Mouse (Mus musculus) limb, embryonic 13.5 days (tissue): ENCODE results near the gene Ctag2. TPM values are rescaled to one million over a fixed set of nuclear protein-coding genes. Genes with fewer than 3 reads are reported as not detected.

Experiments used
- ATAC-seq: fragments of 200-750 bp; cut with Nextera tagmentation; 2 replicates; pipeline ENCODE4 v1.8.0; 2017; ENCODE audit warnings: low read depth, moderate number of reproducible peaks, moderate TSS enrichment; ENCODE audit not compliant: low FRiP score
- H3K27ac ChIP-seq: fragments of 300-500 bp; sonication (generic); 2 replicates; pipeline ENCODE4 v1.5.1; 2015; ENCODE audit warnings: inconsistent platforms, mild to moderate bottlenecking, moderate library complexity
- H3K27me3 ChIP-seq: fragments of 300-500 bp; sonication (generic); 2 replicates; pipeline ENCODE4 v1.6.1; 2015; ENCODE audit warnings: mild to moderate bottlenecking, inconsistent platforms
- H3K36me3 ChIP-seq: fragments of 300-500 bp; sonication (generic); 2 replicates; pipeline ENCODE4 v1.6.1; 2015; ENCODE audit warnings: inconsistent platforms, mild to moderate bottlenecking, moderate library complexity
- H3K4me1 ChIP-seq: fragments of 300-500 bp; sonication (generic); 2 replicates; pipeline ENCODE4 v1.6.1; 2015; ENCODE audit warnings: inconsistent platforms
- H3K4me2 ChIP-seq: fragments of 300-500 bp; sonication (generic); replicated peaks from 2 replicates; pipeline ENCODE4 v1.6.1; 2015; ENCODE audit warnings: inconsistent platforms, mild to moderate bottlenecking, moderate library complexity
- H3K4me3 ChIP-seq: fragments of 300-500 bp; sonication (generic); 2 replicates; pipeline ENCODE4 v1.5.1; 2015; ENCODE audit warnings: moderate library complexity, mild to moderate bottlenecking, inconsistent platforms
- H3K9ac ChIP-seq: fragments of 300-500 bp; sonication (generic); 2 replicates; pipeline ENCODE4 v1.6.1; 2015; ENCODE audit warnings: mild to moderate bottlenecking, inconsistent platforms
- H3K9me3 ChIP-seq: fragments of 300-500 bp; sonication (generic); 2 replicates; pipeline ENCODE4 v1.6.1; 2016; ENCODE audit warnings: inconsistent platforms
- WGBS: fragments of 180-500 bp; shearing (Covaris S2); methylation state at CpG from one replicate; pipeline ENCODE4 v1.1.7; 2015; 5-methylcytosine and 5-hydroxymethylcytosine counted together
- polyA plus RNA-seq: library from polyadenylated mRNA; unstranded; fragments of >200 nt; fragmentation: Nextera tagmentation; extraction: Ambion mirVana; gene quantifications from 2 replicates; pipeline ENCODE4 v1.2.1, GENCODE M21; 2015

Gene Ctag2
- not detected in 2 replicates for polyA plus RNA-seq

- no peak within 1 kb of the TSS for H3K4me3 ChIP-seq
- 94% methylated on average over 7 of the region's 7 CpGs for WGBS
- H3K36me3 ChIP-seq: no peaks in the 10 kb centered on the region
- H3K4me2 ChIP-seq: no peak within 1 kb of the TSS
- no peaks in the 10 kb centered on the region for H3K27me3 ChIP-seq
- no peaks in the 10 kb centered on the region for H3K4me1 ChIP-seq
- H3K9ac ChIP-seq: no peak within 1 kb of the TSS
- ATAC-seq: no peak
- H3K9me3 ChIP-seq: no peaks in the 10 kb centered on the region
- H3K27ac ChIP-seq: no peak within 1 kb of the TSS
Observed at GRCm38 (mm10) chrX:65047344-65047743, at the start of gene Ctag2. Ctag2 (plus strand) TSS chrX:65047644.
